ENCODE assay signal across 21 mouse cellular contexts in the genomic region with DNA sequence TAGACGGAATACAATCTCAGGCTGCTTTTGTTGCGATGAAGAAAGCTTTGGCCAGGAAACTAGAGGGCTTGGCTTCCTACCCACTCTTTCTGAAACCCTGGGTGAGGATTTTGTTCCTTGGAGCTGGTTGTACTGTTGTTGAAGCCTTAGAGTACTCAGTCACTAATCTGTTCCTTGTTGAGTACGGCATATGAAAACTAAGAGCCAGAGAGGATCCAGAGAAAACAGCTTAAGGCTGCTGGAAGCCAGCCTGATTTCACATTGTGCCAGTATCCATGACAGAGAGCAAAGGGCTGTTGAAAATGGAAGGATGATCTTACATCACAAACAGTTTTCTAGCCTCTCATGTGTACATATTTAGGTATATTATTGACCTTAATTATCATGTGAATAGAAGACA. TPM values are rescaled to one million over a fixed set of nuclear protein-coding genes. Genes with fewer than 3 reads are reported as not detected.
DNase-seq lines count a peak whose midpoint lies in the region; ATAC-seq lines count a peak whose summit lies in the region.
"Had no signal": no experiment of that assay in that cellular context is flagged by ENCODE, and none has a peak within 500 bp of the region (broad histone marks: within the 10 kb centered on the region; RNA-seq: fewer than 3 reads in every experiment).

No protein-coding gene starts in this region.

- DNase-seq in cerebellum, postnatal 14 days = peak; percentile 30 to 31
- no peak for DNase-seq in cerebellum, adult 11-12 months
- peak; percentile 88 for DNase-seq in heart, adult 11 months
- peak; percentile 82 for DNase-seq in adipocyte (ENCODE audit: low spot score)
- peak; percentile 15 for DNase-seq in skeletal muscle tissue, adult 2 months (ENCODE audit: low read depth, low spot score)
- no peak for DNase-seq in kidney, postnatal 25 days
- DNase-seq: adrenal gland, adult 2 months; adrenal gland, postnatal 25 days; cerebellum, adult 8-10 months; cerebellum, postnatal 36 days; gastrocnemius, postnatal 10 days; heart, postnatal 10 days; kidney, adult 2 months had no signal

- H3K4me1 ChIP-seq in heart, embryonic 12.5 days (replicated peaks) = no peaks in the 10 kb centered on the region
- H3K4me1 ChIP-seq: embryonic facial prominence, embryonic 15.5 days; hindbrain, embryonic 13.5 days had no signal

- no peak overlapping the region for H3K27ac ChIP-seq in heart, embryonic 12.5 days (ENCODE audit: poor library complexity, severe bottlenecking)
- H3K27ac ChIP-seq: embryonic facial prominence, embryonic 15.5 days; hindbrain, embryonic 13.5 days had no signal

- no peak for ATAC-seq in heart, embryonic 12.5 days (ENCODE audit: insufficient number of reproducible peaks, low FRiP score)
- ATAC-seq: activated CD4-positive, CD25-positive, alpha-beta regulatory T cell, adult 4 months; forebrain, embryonic 16.5 days; intestine, embryonic 16.5 days; Patski had no signal

- no peak overlapping the region for H3K9ac ChIP-seq in heart, embryonic 12.5 days
- H3K9ac ChIP-seq: embryonic facial prominence, embryonic 15.5 days; hindbrain, embryonic 13.5 days had no signal

- H3K9me3 ChIP-seq in heart, embryonic 12.5 days (replicated peaks) = no peaks in the 10 kb centered on the region
- H3K9me3 ChIP-seq: embryonic facial prominence, embryonic 15.5 days; hindbrain, embryonic 13.5 days had no signal

- H3K4me2 ChIP-seq in heart, embryonic 12.5 days = no peak overlapping the region
- H3K4me2 ChIP-seq: embryonic facial prominence, embryonic 15.5 days; hindbrain, embryonic 13.5 days had no signal

- 78% methylated on average over 3 of the region's 3 CpGs for WGBS in heart, embryonic 12.5 days

- H3K27me3 ChIP-seq in heart, embryonic 12.5 days (replicated peaks) = no peaks in the 10 kb centered on the region
- H3K27me3 ChIP-seq: embryonic facial prominence, embryonic 15.5 days; hindbrain, embryonic 13.5 days had no signal

- no peaks in the 10 kb centered on the region for H3K36me3 ChIP-seq in heart, embryonic 12.5 days
- H3K36me3 ChIP-seq: embryonic facial prominence, embryonic 15.5 days; hindbrain, embryonic 13.5 days had no signal

- no peak overlapping the region for H3K4me3 ChIP-seq in heart, embryonic 12.5 days
- H3K4me3 ChIP-seq: embryonic facial prominence, embryonic 15.5 days; erythroblast, embryonic 14.5 days; hindbrain, embryonic 13.5 days had no signal

RNA-seq across cellular contexts. Expression of a gene that starts 7.7 kb away (rescaled TPM):
- 5.3 and 7.2 TPM in 2 replicates for polyA plus RNA-seq in heart, embryonic 12.5 days (2016; fragmentation: Nextera tagmentation; extraction: Ambion mirVana)

Comparison
In these comparisons a context has a peak if more than half of its experiments do, and no peak if none do; other contexts are left out.
1. DNase-seq: peak in cerebellum, postnatal 14 days (2 of 2), heart, adult 11 months (single experiment), adipocyte (single experiment) and skeletal muscle tissue, adult 2 months (single experiment); none in cerebellum, adult 11-12 months (single experiment) and kidney, postnatal 25 days (0 of 2).